Mouse (Mus musculus) cerebellum, adult 9-10 months (tissue): ENCODE measurements around the gene Tppp2.

Source experiments
- DNase-seq: peaks from one replicate; pipeline ENCODE4 v3.0.0; 2022

Gene Tppp2

GRCm38 (mm10) chr14:51960316-51960715 is 42.1 kb downstream of the Tppp2 start:
- no peak for DNase-seq

DNA sequence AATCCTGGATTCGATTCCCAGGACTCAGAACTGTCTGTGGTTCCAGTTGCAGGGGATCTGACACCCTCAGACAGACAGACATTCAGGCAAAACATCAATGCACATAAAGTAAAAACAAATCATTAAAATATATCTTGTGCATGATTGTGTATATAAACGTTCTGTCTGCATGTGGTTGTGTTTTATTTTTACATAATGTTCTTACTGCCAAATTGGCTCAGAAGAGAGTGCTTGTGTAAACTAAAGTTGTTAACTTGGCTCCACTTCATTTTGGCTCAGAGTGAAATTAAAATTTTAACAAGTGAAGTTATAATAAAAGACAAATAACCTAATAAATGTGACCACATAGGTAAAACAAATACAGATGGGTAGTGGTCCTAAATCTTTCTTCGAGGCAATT is 49.2 kb downstream of the Tppp2 start:
- no peak for DNase-seq
